Mouse (Mus musculus) lung, postnatal 0 days (tissue): Measurements from ENCODE around the gene Tank.

ENCODE experiments used
- CTCF ChIP-seq: IDR thresholded peaks from 2 replicates; pipeline ENCODE4 v1.5.1; 2016; ENCODE audit warnings: antibody characterized with exemption, mild to moderate bottlenecking
- EP300 ChIP-seq: IDR thresholded peaks from 2 replicates; pipeline ENCODE4 v1.6.1; 2016; ENCODE audit warnings: antibody characterized with exemption, mild to moderate bottlenecking, control low read depth

GRCm38 (mm10) chr2:61662833-61663232 lies 84.4 kb downstream of the Tank start:
- TF ChIP-seq CTCF, result no peak
- no peak for TF ChIP-seq EP300
